Mouse (Mus musculus) spleen, postnatal 4 days (tissue): ENCODE results near the gene Timm50.

Source experiments
- DNase-seq, 2 experiments: peaks; one replicate each; pipeline ENCODE4 v3.0.0; 2022; ENCODE audit warnings: low spot score in 2 of 2

Timm50 gene

DNA sequence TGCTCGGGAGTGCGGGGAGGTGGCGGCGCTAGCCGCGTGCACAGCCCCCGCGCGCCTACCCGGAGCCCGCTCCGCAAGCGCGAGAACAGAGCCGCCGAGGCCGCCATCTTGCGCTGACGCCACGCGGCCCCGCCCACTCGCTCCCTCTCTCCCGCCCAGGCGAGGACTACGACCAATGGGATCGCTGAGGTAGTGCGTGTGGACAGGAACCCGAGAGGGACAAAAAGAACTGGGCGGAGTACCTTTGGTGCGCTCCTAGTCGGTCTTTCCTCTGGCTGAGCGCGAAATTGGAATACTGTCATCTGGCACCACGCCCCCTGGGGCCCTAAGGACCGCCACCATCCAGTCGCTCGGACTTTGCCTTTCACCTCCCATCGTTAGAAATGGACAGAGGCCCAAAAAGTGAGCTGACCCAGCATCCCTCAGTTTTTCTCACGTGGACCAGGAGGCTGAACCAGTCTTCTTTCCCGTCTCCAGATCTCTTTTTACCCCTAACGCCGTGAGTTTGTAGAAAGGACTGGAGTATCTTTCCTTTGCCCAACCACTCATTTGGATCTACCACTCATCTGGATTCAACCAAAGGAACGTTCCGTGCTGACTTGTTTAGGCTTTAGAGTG lies at the start of gene Timm50:
Gene Timm50, minus strand, starts transcription at position 147 of the 618 bp plus-strand sequence.
- DNase-seq = peak; percentile 97 to 99

DNA sequence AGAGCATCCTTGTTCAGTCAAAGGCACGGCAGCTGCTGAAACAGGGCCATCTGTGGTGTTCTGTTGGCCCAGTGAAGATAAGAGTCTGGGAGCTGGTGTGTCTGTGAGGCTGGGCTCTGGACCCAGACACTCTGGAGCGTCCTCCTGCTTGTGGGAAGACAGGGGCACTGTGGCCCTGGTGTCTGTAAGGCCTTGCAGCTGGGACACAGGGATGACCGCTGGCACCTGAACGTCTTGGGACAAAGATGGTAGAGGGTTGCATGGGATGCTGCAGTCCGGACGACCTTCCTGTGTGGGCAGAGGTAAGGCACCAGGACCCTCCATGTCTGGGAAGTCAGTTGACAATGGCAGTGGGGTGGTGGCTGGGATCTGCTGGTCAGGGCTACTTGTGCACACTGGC lies 48.4 kb upstream of the Timm50 start:
- DNase-seq = no peak

DNA sequence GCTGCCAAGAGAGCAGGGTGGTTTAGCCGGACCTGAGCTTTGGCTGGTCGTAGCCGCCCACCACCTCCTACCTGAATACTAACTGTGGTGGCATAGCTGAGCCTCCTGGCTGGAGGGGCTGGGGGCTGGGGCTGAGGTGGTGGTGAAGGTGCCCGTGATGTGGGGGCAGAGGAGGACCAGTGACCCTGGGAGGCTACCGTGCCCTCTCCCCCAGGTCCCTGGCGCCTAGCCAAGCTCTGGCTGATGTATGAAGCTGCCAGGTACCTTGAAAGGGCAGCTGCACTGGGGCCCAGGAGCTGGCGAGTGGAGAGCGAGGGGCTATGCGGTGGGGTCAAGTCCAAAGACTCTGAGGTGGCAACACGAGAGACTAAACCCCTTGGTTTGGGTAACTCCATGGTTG lies 48.0 kb upstream of the Timm50 start:
- peak in 1 of 2 experiments; percentile 61 for DNase-seq

DNA sequence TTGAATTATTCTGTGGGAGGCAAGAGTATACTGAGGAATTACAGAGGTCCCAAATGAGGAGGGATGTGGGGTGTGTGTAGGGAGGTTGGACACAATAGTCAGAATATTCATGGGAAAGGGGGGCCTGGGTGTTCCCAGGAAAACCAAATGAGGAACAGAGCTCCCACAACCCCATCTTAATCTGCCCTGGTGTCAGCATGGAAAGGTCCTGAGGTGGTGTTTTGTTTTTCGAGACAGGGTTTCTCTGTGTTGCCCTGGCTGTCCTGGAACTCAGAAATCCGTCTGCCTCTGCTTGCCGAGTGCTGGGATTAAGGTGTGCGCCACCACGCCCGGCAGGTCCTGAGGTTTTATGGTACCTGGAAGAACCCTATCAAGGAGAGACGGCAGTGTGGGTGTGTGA lies 46.6 kb upstream of the Timm50 start:
- DNase-seq = no peak

DNA sequence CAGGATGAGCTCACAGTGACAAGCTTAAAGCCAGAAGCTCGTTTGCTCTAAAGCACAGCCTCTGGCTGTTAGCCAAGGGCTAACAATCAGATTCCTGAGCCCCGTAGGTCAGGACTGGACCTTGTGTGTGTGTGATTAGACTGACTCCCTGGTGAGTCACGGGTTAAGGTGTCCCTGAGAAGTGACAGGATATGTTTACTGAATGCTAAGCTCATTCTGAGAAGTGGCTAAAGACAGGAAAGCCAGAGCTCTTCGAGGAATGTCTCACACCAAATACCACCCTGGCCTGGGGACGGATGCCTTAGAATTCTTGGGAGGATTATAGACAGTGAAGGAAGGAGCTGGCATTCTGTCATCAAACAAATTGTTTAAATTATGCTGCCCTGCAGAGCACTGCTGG lies 46.1 kb upstream of the Timm50 start:
- no peak for DNase-seq

DNA sequence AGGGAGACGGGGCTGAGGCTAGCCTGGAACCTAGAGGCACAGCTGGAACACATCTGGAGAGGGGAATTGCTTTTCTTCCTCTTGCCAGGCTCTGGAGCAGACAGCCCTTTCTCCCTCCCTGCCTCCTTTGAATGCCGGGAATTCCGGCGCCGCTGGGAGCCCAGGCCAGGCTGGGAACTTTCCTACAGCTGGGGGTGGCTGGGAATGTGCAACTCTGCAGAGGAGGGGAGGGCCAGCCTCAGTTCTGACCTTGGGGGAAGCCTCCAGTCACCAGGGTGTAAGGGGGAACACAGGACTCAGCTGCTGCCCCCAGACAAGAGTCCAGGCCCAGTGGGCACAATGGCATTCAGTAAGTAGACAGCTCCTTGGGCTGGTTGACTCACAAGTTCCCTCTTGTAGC lies 45.1 kb upstream of the Timm50 start:
- DNase-seq = no peak

DNA sequence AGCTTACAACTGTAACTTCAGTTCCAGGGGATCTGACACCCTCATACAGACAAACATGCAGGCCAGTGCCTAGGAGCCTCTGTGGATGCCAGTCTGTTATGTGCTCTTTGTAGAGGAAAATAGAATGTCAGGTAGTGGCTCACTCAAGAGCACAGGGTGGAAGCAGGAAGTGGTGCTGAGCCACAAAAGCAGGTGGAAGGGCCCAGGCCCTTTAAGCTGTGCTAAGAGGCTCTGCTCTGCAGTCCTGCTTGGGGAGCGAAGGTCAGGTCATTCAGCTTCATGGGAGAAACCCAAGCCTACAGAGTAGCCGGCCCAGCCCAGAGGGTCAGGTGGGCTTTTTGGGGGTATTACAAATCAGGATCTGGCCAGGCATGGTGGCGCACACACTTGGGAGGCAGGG lies 43.3 kb upstream of the Timm50 start:
- no peak for DNase-seq

DNA sequence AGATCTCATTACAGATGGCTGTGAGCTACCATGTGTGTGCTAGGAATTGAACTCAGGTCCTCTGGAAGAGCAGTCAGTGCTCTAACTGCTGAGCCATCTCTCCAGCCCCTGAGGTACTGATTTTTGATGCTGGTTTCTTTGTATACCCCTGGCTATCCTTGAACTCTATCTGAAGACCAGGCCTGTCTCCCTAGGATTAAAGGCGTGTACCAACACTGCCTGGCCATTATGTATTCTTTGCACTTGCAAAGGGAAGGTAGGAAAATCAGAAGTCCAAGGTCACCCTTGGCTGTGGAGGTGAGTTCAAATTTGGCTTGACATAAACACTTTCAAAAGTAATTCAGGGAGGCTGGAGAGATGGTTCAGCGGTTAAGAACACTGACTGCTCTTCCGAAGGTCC lies 42.7 kb upstream of the Timm50 start:
- DNase-seq = no peak

DNA sequence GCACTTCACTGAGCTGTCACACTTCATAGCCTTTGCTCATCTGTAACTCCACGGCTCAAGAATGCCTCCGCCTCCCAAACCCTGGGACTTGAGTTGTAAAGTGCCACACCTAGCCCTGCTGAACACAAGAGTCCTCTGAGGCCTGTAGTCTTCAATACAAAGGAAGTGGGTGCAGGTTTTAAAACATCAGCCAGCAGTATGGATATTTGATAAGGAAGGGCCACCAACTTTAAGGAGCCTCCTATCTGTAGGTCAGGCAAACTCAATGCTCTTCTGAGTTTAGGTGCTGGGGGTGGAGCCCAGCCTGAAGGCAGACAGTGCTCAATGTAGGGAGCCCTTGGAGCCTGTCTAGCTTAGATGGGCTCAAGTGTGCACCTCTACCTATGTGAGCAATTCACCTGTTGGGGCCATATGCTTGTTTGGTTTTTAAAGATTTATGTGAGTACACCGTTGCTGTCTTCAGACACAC lies 42.3 kb upstream of the Timm50 start:
- DNase-seq = no peak

DNA sequence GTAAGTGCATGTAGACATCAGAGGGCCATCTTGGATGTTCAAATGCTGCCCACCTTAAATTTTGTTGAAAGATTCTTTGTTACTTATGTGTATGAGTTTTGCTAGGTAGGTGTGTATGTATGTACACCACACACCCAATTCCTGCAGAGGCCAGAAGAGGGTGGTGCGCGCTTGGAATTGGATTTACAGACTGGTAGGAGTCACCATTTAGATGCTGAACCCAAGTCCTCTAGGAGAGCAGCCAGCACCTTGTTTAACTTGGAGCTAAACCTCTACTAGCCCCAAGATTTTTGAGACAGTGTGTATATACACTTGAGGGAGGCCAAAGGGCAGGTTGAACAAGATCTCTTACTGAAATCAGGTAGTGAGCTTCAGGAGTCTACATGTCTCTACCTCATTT lies 41.4 kb upstream of the Timm50 start:
- DNase-seq = no peak

DNA sequence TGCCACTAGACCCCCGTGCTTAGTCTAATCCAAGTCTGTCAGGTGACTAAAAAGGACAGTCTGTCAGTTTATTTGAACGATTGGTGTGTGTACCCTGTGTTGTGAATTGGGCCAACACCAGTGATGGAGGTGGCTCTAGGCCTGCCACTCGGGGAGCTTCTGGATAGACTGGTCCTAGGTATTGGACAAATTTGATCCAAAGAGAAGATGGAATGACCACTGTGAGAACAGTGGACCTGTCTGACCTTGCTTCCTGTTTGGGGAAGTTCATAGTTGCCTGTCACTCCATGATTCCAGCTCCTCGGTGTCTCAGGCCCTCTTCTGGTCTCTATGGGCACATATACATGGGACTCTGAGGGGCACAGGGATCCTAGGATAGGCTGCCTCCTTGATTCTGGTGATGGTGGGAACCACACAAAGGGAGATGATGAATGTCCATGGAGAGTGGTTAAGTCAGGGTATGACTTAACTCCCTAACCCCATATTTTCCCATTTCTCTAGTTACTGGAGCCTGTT lies 39.9 kb upstream of the Timm50 start:
- DNase-seq = no peak

DNA sequence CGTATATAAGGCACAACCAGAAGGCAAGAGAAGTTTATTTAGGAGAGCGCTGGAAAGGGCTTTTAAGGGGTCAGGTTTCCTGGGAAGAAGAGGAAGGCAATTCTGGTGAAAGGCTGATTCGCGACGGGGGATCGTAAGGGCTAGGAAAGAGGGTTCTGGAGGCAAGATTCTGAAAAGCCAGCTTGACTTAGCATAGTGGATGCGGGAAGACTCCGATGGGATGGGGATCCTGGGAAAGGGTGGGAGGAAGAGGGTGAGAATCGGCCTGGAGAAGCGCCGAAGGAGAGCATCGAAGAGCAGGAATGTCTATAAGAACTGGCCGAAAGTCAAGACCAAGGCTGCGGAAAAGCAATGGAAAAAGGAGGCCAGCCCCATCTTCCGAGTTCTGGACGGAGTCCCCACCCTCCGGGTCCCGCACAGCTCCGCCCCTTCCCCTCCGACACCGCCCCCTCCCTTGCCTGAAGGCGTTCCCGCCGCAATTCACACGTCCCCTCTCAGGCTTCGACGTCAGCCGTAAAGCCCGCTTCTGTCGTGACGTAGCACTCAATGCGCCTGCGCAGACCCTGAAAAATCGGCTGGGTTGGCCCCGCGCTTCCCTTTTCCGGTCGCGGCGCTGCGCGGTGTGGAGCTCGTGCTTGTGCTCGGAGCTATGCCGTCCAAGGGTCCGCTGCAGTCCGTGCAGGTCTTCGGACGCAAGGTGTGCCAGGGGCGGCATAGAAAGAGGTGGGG lies 38.4 kb upstream of the Timm50 start, which contains the start of gene Rps16:
Gene Rps16, plus strand, starts transcription at position 498 of the 729 bp plus-strand sequence.
- peak; percentile 99 to 100 for DNase-seq

DNA sequence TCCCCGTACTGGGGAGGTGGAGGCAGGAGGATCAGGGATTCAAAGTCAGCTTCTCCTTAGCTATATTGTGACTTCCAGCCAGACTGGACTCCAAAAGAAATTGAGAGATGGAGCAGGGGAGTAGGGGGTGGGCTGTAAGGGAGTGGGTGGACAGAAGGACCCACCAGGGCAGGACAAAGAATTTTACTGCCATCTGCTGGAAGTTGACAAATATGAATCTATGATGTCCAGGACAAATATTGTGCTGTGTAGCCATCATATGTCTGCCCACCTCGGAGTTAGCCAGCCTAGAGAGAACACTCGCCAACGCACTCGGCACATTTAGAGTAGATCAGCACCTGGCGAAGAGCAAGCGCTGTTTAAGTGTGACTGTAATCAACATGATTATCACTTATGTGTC lies 36.7 kb upstream of the Timm50 start:
- DNase-seq = no peak

DNA sequence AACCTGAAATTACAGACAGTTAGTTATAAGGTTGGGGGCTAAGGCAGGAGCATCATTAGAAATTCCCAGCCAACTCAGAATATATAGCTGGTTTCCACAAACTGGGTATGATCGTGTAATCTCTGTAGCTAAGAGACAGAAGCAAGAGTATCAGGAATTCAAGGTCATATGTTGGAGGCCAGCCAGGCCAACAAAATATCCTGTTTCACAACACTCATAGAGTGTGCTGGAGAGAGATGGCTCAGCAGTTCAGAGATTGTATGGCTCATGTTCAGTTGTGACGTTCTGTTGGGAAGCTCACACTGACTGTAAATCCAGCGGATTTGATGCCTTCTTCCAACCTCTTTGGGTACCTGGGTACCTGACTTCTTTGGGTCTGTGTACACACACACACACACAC lies 35.9 kb upstream of the Timm50 start:
- DNase-seq = no peak

DNA sequence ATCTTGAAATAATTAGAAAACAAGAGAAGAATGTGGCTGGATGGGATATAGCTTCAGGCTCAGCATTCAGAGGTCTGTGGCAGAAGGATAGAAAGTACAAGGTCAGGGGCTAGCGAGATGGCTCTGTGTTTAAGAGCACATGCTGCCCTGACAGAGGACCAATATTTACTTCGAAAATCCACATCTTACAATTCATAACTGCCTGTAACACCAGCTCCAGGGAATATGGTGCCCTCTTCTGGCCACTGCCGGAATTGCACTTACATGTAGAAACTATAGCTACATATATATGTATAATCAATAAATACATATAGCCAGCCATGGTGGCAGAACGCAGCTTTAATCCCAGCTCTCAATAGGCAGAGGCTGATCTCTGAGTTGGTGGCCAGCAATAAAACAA lies 32.8 kb upstream of the Timm50 start:
- DNase-seq = peak; percentile 72 to 90

DNA sequence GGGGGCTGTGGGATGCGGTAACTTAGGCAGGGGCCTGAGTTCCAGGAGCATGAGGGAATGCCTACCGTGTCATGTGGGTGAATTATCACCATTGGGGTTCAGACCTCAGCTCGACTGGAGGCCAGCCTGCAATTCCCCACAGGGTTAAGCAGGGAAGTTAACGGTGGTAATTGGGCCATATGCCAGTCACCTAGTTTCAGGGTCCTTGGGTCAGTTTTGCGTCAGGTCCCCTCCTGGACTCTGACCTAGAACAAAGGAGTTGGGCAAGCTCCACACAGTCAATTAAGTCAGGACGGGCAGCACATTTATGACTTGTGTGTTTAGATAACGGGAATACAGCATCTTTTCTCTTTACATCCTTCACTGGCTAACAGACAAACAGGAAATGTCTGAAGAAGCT lies 29.5 kb upstream of the Timm50 start:
- no peak for DNase-seq

DNA sequence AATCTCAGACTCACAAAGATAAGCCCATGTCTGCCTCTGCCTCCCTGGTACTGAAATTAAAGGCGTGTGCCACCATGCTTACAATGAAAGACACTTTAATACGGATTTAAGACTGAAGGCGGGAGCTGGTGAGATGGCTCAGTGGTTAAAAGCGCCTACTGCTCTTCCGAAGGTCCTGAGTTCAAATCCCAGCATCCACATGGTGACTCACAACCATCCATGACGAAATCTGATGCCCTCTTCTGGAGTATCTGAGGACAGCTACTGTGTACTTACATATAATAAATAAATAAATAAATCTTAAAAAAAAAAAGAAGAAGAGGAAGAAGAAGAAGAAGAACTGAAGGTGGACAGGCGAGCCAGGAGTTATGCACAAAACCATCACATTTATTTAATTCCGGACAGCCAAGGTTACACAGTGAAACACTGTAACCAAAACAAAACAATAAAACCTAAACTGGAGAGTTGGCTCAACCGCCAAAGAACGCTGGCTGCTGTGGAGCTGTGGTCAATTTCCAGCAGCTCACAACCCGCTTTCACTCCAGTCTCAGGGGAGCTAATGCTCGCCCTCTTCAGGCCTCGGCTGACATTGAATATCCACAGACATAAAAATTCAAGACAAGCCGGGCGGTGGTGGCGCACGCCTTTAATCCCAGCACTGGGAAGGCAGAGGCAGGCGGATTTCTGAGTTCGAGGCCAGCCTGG lies 27.5 kb upstream of the Timm50 start:
- peak; percentile 57 to 77 for DNase-seq

DNA sequence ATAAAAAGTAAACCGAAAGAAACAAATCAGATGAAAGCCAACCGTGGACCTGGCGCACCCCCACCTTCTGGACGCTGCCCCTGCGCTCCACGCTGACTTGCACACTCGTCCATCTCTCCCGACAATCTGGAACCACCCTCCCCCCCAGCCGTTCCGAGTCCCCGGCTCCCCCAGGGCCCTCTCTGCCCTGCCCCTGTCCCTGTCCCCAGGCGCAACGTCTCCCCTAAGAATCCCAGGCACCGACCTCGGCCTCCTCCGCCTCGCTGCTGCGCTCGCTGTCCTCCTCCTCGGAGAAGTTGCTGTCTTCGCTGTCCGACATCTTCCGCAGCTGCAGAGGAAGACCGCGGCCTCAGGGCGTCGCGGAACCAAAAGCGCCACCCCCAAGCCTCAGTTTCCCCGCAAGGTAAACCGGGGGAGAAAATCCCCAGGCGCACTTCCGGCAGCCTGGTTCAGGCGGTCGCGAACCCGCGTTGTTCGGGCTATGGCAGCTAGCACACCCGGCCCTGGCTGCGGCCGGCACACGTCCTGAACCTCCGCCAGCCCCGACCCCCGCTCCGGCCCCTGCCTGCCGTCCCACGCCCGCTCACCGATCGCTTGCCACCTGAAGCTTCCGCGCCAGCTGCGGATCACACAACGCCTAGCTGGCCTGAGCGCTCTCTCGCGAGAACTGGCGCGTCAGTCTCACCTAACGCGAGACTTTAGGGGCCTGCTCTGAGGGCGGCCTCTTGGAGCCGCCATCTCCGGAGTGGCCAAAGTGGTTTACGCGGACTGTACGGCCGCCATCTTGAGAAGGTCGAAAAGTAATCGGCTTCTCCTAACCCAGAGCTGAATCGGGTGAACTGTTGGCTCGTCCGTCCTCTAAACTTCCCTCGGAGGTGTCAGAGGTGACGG lies 26.5 kb upstream of the Timm50 start, which contains the start of gene Supt5:
Gene Supt5, minus strand, starts transcription at position 639 of the 891 bp plus-strand sequence.
- DNase-seq = peak; percentile 97 to 98

DNA sequence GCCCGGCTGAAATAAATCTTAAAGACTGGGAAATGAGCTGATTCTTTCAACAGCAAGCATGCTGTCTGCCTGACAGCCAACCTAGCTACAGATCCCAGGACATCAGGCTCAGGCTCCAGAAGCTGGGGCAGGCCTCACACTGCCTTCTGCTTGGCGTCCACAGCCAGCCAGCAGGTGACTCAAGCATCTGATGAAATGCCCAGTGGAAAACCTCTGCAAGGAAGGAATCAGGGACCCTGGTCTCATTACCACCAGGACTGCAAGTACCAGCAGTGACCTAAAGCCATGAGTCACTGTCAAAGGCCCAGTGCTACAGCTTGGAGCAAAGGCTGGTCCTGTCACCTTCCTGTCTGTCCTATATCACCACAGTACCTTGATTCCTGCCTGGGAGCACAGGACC lies 23.6 kb upstream of the Timm50 start:
- no peak for DNase-seq

DNA sequence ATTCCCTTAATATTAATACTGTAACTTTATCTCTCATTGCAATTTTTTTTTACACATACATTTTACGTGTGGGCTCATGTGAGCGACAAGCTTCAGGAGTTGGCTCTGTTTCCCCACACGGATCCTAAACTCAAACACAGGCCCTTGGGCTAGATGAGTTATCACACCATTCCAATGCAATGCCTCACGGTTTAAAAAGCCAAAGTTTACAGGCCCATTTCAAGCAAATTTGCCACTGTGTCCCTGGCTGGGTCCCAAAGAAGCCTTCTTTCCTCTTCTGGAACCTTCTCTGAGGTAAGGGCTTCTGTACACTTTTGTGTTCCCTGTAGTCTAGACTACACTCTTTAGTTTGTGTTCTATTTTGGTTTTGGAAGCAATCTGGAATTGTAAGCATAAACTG lies 22.7 kb upstream of the Timm50 start:
- no peak for DNase-seq

DNA sequence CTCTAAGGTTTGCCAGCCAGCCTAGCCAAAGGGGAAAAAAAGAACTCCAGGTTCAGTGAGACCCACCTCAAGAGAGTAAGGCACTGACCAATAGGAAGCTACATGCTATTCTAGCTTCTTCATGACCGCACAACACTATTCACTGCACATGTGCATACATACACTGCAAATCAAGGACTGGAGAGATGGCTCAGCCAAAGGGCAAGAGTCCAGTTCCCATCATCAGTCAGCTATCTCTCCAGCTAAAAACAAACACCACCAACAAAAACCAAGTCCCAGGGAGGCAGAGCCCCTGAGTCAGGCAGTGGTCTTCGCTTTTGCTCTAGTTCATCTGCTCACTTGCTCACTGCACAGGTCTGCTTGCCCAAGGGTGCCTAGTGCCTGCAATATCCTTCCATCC lies 16.4 kb upstream of the Timm50 start:
- no peak for DNase-seq
